Mouse (Mus musculus) urinary bladder, postnatal 14 days (tissue): ENCODE measurements around the gene Prune1.
"Not testable (repeated sequence)": the region's sequence is repeated elsewhere in the genome, so short reads cannot be mapped to it uniquely, and the experiment has no call there.

Experiments used
- DNase-seq: peaks from one replicate; pipeline ENCODE4 v3.0.0; 2021; ENCODE audit warnings: low spot score

The Prune1 gene

GRCm38 (mm10) chr3:95212889-95213608 lies 68.8 kb downstream of the Prune1 start:
- DNase-seq = not testable (repeated sequence)

- DNase-seq = no peak
Observed at GRCm38 (mm10) chr3:95210585-95210984, 71.3 kb downstream of the Prune1 start.

DNA sequence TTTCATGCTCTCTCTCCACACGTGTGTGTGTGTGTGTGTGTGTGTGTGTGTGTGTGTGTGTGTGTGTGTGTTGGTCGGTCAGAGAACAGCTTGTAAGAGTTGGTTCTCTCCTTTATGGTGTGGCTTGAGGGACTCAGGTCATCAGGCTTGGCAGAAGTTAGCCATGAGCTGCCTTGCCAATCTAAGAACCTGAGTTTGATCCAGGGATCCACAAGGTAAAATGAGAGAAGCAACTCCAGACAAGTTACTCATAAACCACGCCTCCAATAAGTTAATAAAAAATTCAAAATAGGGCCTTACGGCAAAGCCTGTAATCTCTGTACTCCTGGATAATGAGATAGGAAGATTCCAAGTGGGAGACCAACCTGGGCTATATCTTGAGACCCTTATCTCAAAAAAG lies 73.6 kb downstream of the Prune1 start:
- DNase-seq = no peak

- no peak for DNase-seq
Observed at GRCm38 (mm10) chr3:95203880-95204279, 78.0 kb downstream of the Prune1 start.
